Mouse (Mus musculus) neural tube, embryonic 12.5 days (tissue): ENCODE measurements around the gene Dffb. TPM values are rescaled to one million over a fixed set of nuclear protein-coding genes. Genes with fewer than 3 reads are reported as not detected.
"Not testable (repeated sequence)": the region's sequence is repeated elsewhere in the genome, so short reads cannot be mapped to it uniquely, and the experiment has no call there.

Experiments
- ATAC-seq: fragments of 200-750 bp; cut with Nextera tagmentation; 2 replicates; pipeline ENCODE4 v1.8.0; 2017; ENCODE audit warnings: low read depth, mild to moderate bottlenecking, moderate TSS enrichment, moderate library complexity; ENCODE audit not compliant: low FRiP score
- H3K27ac ChIP-seq: fragments of 300-500 bp; sonication (generic); 2 replicates; pipeline ENCODE4 v1.5.1; 2016
- H3K27me3 ChIP-seq: fragments of 300-500 bp; sonication (generic); replicated peaks from 2 replicates; pipeline ENCODE4 v1.6.1; 2016; ENCODE audit warnings: mild to moderate bottlenecking
- H3K36me3 ChIP-seq: fragments of 300-500 bp; sonication (generic); 2 replicates; pipeline ENCODE4 v1.6.1; 2016; ENCODE audit warnings: mild to moderate bottlenecking
- H3K4me1 ChIP-seq: fragments of 300-500 bp; sonication (generic); 2 replicates; pipeline ENCODE4 v1.6.1; 2016
- H3K4me2 ChIP-seq: fragments of 300-500 bp; sonication (generic); replicated peaks from 2 replicates; pipeline ENCODE4 v1.6.1; 2016; ENCODE audit warnings: mild to moderate bottlenecking
- H3K4me3 ChIP-seq: fragments of 300-500 bp; sonication (generic); 2 replicates; pipeline ENCODE4 v1.5.1; 2016
- H3K9ac ChIP-seq: fragments of 300-500 bp; sonication (generic); 2 replicates; pipeline ENCODE4 v1.6.1; 2016; ENCODE audit warnings: mild to moderate bottlenecking
- H3K9me3 ChIP-seq: fragments of 300-500 bp; sonication (generic); 2 replicates; pipeline ENCODE4 v1.6.1; 2016; ENCODE audit warnings: mild to moderate bottlenecking
- WGBS: fragments of 180-500 bp; shearing (Covaris S2); methylation state at CpG from one replicate; pipeline ENCODE4 v1.1.7; 2016; 5-methylcytosine and 5-hydroxymethylcytosine counted together
- polyA plus RNA-seq: library from polyadenylated mRNA; unstranded; fragments of >200 nt; fragmentation: Nextera tagmentation; extraction: Ambion mirVana; gene quantifications from 2 replicates; pipeline ENCODE4 v1.2.1, GENCODE M21; 2016

The Dffb gene
- polyA plus RNA-seq, 1 experiment from 2014 or later: 10.8 TPM

DNA sequence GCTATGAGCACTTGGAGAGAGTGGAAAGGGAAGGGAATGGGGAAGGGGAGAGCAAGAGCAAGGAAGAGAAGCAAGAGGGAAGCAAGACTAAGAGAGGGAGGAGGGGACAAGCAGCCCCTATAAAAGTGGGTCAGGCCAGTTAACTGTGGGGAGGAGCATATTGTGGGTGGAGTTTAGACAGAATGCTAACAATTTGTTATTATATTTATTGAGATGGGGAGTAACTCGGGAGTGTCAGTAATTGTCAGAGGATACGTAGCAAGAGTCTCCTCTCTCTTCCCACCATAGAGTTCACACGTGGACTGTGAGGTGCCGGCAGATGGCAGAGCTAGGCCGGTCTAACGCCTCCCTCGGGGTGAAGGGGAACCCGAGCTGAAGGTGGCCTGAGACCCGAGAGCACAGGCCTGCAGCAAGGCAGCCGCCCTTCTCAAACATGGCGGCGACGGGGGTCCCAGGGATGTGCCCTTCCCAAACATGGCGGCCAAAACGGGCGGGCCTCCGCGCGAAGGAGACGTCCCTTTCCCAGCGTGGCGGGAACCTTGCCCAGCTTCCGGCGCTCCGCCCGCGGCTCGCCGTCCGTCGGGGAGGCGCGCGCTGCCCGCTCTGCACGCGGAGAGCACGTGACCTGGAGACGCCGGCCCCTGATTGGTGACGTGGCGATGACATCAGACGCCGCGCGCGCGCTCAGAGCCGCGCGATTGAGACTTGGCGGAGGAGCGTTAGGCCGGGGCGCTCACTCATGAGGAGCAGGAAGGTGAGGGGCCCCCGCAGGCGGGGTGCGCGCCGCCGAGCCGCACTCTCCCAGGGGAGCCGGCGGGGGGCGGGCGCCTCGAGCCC, 18.1 kb downstream of the Dffb start, which contains the start of gene A430005L14Rik:
Gene A430005L14Rik, plus strand, starts transcription at position 669 of the 837 bp plus-strand sequence.
- Histone ChIP-seq H3K4me3 (peak within 1 kb of the TSS; percentile 76), H3K36me3 (peaks cover 26% of the 10 kb centered on the region), H3K9me3 (no peaks in the 10 kb centered on the region), H3K4me2 (peak within 1 kb of the TSS; percentile 87), H3K27ac (peak within 1 kb of the TSS; percentile 77), H3K4me1 (peaks cover 12% of the 10 kb centered on the region), H3K27me3 (peaks cover 4% of the 10 kb centered on the region; the same call in 1 of the 2 replicates), H3K9ac (peak within 1 kb of the TSS; percentile 92)
- ATAC-seq: peak; percentile 94
- 2% methylated on average over 67 of the region's 67 CpGs for WGBS

DNA sequence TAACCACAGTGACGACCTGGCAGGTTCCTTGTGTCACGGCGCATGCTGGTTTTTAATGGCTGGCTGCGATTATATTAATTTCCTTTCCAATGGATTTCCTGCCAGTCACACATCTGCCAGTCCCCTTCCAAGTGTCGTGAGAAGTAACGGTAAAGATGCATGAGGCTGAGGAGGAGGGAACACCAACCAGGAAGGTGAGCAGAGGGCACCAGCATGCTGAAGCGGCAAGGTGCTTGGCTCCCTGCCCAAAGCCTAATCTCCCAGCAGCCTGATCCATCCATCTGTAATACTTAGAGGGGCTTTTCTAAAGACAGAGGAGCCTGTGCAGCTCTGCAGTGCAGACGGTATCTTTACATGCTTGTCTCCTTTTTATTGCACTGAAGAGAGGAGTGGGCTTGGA, 19.3 kb downstream of the Dffb start:
- Histone ChIP-seq H3K9me3 (no peaks in the 10 kb centered on the region), H3K4me2 (no peak overlapping the region), H3K27ac (no peak overlapping the region), H3K4me1 (peaks cover 16% of the 10 kb centered on the region), H3K36me3 (peaks cover 14% of the 10 kb centered on the region), H3K9ac (no peak overlapping the region), H3K27me3 (peaks cover 4% of the 10 kb centered on the region; the same call in 1 of the 2 replicates), H3K4me3 (no peak overlapping the region)
- WGBS: 82% methylated on average over 8 of the region's 8 CpGs
- ATAC-seq: no peak

DNA sequence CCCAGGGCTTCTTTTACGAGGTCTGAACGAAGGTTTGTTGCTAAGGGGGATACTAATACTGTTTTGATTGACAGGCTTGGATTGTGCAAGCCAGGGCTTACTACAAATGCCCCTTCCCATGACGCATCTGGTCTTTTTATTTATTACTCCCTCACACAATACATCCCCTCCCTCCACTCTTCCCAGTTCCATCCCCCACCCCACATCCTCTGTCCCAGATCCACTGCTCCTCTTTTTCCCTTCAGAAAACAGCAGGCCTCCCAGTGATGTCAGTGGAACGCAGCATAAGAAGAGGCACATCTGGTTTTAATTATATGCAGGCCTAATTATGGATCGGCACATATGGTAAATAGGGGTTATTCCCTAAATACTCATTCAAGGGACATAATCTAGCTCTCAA, 23.2 kb downstream of the Dffb start:
- no peaks in the 10 kb centered on the region for H3K36me3 ChIP-seq
- peaks cover 4% of the 10 kb centered on the region; the same call in 1 of the 2 replicates for H3K4me1 ChIP-seq
- H3K9me3 ChIP-seq: no peaks in the 10 kb centered on the region
- H3K4me3 ChIP-seq: no peak overlapping the region
- ATAC-seq: 0 out of 2 replicates have a peak, but pooled peaks have one; percentile 15
- WGBS: 32% methylated on average over 5 of the region's 5 CpGs
- peaks cover 4% of the 10 kb centered on the region; the same call in 1 of the 2 replicates for H3K27me3 ChIP-seq
- H3K27ac ChIP-seq: no peak overlapping the region
- no peak overlapping the region for H3K4me2 ChIP-seq
- no peak overlapping the region for H3K9ac ChIP-seq

DNA sequence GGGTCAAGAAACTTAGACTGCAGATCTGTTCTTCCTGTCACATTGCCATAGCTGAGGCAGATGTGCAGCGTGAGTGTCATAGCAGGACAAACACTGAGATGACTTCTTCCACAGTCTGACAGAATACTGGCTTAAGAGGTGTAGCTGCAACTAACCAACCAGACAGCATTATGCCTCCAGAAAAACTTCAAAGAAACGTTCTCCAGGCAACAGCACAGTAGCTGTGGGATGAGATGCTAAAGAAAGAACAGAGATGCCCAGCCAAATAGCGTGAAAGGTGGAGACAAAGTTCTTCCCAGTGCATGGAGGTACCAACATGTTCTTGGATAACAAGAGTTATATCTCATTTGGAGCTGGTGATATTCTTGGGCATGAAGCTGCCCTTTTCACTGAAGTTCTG, 23.8 kb downstream of the Dffb start:
- Histone ChIP-seq H3K9me3 (no peaks in the 10 kb centered on the region), H3K36me3 (no peaks in the 10 kb centered on the region), H3K4me1 (peaks cover 4% of the 10 kb centered on the region; the same call in 1 of the 2 replicates), H3K9ac (no peak overlapping the region), H3K4me2 (no peak overlapping the region), H3K4me3 (no peak overlapping the region), H3K27ac (no peak overlapping the region), H3K27me3 (peaks cover 6% of the 10 kb centered on the region; the same call in 1 of the 2 replicates)
- ATAC-seq: no peak
- WGBS: 63% methylated on average over 3 of the region's 3 CpGs

DNA sequence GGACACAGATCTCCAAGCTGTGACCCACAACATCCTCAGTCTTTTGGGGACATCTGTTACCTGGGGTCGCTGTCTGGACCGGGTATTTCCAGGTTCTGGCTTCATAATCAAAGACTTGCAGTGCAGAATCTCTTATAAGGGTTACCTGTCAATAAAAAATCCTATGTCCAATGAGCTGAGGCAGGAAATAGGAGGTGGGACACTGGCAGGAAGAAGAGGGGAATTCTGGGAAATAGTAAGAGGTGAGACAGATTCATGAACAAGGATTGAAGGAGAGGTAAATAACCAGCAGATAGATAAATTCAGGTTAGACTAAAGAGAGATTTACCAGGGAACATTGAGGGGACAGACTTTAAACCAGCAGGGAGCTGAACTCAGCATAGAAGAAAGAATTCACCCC, 24.6 kb downstream of the Dffb start:
- 74% methylated on average over 2 of the region's 2 CpGs for WGBS
- H3K27me3 ChIP-seq: peaks cover 3% of the 10 kb centered on the region; the same call in 1 of the 2 replicates
- H3K4me1 ChIP-seq: peaks cover 4% of the 10 kb centered on the region; the same call in 1 of the 2 replicates
- no peaks in the 10 kb centered on the region for H3K9me3 ChIP-seq
- H3K36me3 ChIP-seq: no peaks in the 10 kb centered on the region
- H3K4me2 ChIP-seq: no peak overlapping the region
- ATAC-seq: no peak
- no peak overlapping the region for H3K27ac ChIP-seq
- H3K9ac ChIP-seq: no peak overlapping the region
- H3K4me3 ChIP-seq: no peak overlapping the region

DNA sequence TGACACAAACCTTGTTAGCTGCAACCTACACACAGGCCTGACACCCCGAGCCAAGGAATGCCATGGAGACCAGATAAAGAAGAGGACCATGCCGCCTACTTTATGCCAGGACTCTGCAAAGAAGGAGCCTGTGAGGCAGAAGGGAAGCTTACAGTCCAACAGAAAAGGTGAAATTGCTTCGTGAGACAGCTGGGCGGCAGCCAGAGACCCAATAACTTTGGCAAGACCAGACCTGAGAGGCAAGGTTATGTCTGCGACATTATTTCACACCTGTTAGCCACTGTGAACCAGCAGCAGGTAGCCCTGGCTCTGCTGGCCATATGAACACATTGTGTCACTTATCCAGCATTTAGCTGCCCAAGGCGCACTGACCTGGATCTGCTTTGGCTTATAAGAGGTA, 29.2 kb downstream of the Dffb start:
- Histone ChIP-seq H3K4me3 (no peak overlapping the region), H3K4me1 (peaks cover 9% of the 10 kb centered on the region), H3K9me3 (no peaks in the 10 kb centered on the region), H3K27me3 (0 out of 2 replicates have a peak, but pooled peaks cover 3% of the 10 kb centered on the region), H3K36me3 (no peaks in the 10 kb centered on the region), H3K9ac (no peak overlapping the region), H3K27ac (no peak overlapping the region), H3K4me2 (no peak overlapping the region)
- ATAC-seq: no peak
- 81% methylated on average over 6 of the region's 6 CpGs for WGBS

DNA sequence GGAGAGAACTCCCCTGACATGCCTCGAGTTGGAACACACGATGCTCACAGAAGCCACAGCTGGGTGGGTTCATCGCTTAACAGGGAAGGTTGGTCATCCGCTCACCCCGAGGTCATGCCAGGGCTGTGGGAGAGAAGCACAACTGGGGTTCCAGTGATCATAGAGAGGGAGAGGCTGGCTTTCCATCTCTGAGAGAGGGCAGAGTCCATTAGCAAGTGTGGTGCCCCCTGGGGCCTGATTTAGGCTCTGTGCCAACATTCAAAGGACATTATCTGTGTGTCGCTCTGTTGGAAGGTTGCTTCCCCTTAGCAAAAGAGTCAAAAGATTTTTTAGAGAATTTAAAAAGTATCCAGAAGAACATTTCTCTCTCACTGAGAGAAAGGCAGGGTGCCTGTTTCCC, 30.7 kb downstream of the Dffb start:
- no peak for ATAC-seq
- no peak overlapping the region for H3K9ac ChIP-seq
- WGBS: 60% methylated on average over 6 of the region's 6 CpGs
- peaks cover 9% of the 10 kb centered on the region for H3K4me1 ChIP-seq
- no peak overlapping the region for H3K27ac ChIP-seq
- H3K9me3 ChIP-seq: no peaks in the 10 kb centered on the region
- 0 out of 2 replicates have a peak, but pooled peaks cover 3% of the 10 kb centered on the region for H3K27me3 ChIP-seq
- no peak overlapping the region for H3K4me3 ChIP-seq
- no peaks in the 10 kb centered on the region for H3K36me3 ChIP-seq
- no peak overlapping the region for H3K4me2 ChIP-seq

DNA sequence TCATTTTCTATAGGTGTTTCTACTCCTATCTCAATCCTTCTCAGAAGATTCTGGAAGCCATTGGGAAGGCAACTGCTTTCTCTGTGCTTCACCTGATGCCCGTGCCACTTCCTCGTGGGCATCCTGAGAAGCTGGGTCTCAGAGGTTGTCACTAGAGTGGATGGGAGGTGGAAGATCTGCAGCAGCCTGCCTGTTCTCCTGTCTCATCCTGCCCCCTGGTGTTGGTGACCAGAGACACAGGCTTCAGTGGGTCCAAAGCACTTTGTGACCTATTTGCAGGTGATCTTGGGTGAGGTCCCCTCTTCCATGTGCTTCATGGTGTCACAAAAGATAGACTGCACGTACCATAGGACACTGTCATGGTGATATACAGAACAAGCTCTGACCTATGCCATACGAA, 31.7 kb downstream of the Dffb start:
- ATAC-seq: no peak
- Histone ChIP-seq H3K27me3 (0 out of 2 replicates have a peak, but pooled peaks cover 3% of the 10 kb centered on the region), H3K9ac (no peak overlapping the region), H3K4me3 (no peak overlapping the region), H3K4me1 (peaks cover 9% of the 10 kb centered on the region), H3K27ac (no peak overlapping the region), H3K36me3 (no peaks in the 10 kb centered on the region), H3K9me3 (no peaks in the 10 kb centered on the region), H3K4me2 (no peak overlapping the region)
- 73% methylated on average over 4 of the region's 4 CpGs for whole genome bisulfite sequencing

DNA sequence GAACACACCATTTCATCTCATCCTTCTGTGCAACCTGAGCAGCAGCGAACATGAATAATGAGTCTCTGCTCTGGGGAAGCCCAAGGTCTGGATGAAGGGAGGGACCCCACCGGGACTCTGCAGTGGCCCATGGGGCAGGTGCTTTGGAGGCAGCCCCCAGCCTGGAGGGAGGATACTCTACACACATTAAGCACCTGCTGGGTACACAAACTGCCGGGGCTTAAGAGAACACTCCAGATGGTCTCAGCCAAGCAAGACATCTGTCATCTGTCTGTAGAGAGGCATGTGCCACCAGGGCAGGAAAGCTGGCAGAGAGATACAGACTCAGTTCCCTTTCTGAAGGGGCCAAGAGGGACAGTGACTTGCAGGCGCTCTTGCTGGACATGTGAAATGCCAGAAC, 45.0 kb downstream of the Dffb start:
- H3K9ac ChIP-seq: no peak overlapping the region
- no peak overlapping the region for H3K4me2 ChIP-seq
- no peak overlapping the region for H3K27ac ChIP-seq
- H3K4me3 ChIP-seq: no peak overlapping the region
- H3K9me3 ChIP-seq: no peaks in the 10 kb centered on the region
- H3K4me1 ChIP-seq: peaks cover 2% of the 10 kb centered on the region; the same call in 1 of the 2 replicates
- ATAC-seq: no peak
- 0 out of 2 replicates have a peak, but pooled peaks cover 4% of the 10 kb centered on the region for H3K27me3 ChIP-seq
- no peaks in the 10 kb centered on the region for H3K36me3 ChIP-seq
- 70% methylated on average over 4 of the region's 4 CpGs for WGBS

DNA sequence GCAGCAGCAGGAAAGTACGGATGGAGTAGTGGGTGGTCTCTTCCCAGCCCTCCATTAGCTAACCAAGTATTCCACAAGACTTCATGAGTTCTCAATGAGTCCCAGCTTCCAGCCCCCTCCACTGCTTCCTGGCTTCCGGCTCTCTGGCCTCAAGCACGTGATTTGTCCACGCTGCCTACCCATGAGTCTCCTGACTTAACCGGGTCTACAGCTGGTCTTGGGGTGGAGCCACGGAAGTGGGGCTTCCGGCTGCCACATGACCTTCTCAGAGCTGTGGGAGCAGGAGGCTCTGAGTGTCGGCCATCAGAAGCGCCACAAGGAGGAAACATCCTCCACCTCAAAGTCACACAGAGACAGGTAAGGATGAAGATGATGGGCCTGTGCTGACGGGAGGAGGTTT, 45.5 kb downstream of the Dffb start:
- Histone ChIP-seq H3K27ac (no peak overlapping the region), H3K27me3 (0 out of 2 replicates have a peak, but pooled peaks cover 4% of the 10 kb centered on the region), H3K4me3 (no peak overlapping the region), H3K9ac (no peak overlapping the region), H3K36me3 (no peaks in the 10 kb centered on the region), H3K4me2 (no peak overlapping the region), H3K9me3 (no peaks in the 10 kb centered on the region), H3K4me1 (peaks cover 2% of the 10 kb centered on the region; the same call in 1 of the 2 replicates)
- 72% methylated on average over 10 of the region's 10 CpGs for WGBS
- ATAC-seq: no peak

DNA sequence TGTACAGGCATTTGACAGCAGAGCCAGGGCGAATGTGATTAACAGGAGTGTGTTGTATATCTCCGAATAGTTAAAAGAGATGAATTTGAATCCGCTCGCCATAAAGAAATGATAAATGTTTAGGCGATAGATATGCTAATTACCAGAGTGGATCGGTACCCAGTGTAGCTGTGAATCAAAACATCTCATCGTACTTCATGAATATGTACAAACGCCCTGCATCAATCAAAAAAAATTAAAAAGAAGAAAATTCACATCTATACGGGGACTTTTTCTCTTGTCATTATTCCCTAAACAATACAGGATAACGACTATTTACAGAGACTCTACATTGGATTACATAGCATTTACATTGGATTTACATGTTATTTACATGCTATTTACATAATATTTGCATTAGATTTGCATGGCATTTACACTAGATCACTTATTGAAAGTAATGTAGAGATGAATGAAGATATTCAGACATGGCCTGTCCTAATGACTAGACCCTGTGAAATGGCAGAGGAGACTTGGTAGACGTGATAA, 46.1 kb downstream of the Dffb start:
- Histone ChIP-seq H3K27me3 (0 out of 2 replicates have a peak, but pooled peaks cover 4% of the 10 kb centered on the region), H3K36me3 (no peaks in the 10 kb centered on the region), H3K9me3 (no peaks in the 10 kb centered on the region), H3K4me3 (no peak overlapping the region), H3K4me1 (peaks cover 2% of the 10 kb centered on the region; the same call in 1 of the 2 replicates), H3K9ac (no peak overlapping the region), H3K4me2 (no peak overlapping the region), H3K27ac (no peak overlapping the region)
- WGBS: 66% methylated on average over 11 of the region's 11 CpGs
- ATAC-seq: no peak

DNA sequence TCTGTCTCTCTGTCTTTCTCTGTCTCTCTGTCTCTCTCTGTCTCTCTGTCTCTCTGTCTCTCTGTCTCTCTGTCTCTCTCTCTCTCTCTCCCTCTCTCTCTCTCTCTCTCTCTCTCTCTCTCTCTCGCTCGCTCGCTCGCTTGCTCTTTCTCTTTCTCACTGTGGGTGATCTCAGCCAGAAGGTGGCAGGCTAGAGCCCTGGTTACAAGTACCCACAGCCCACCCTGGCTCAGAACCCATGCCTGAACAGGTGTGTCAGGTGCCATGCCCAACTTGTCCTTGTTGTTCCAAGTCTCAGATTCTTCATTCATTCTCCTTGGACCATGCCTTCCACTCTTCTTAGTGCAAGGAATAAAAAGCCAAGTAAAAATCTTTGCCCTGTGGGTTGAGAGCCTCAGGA, 52.8 kb downstream of the Dffb start:
- WGBS: 44% methylated on average over 4 of the region's 4 CpGs
- not testable (repeated sequence) for H3K9me3 ChIP-seq, H3K4me1 ChIP-seq, H3K9ac ChIP-seq, H3K4me2 ChIP-seq, ATAC-seq, H3K4me3 ChIP-seq, H3K27ac ChIP-seq, H3K27me3 ChIP-seq, H3K36me3 ChIP-seq
